Mouse (Mus musculus): ENCODE results near the gene Aldh9a1. TPM values are rescaled to one million over a fixed set of nuclear protein-coding genes. Genes with fewer than 3 reads are reported as not detected.

Aldh9a1 gene
- polyA plus RNA-seq, 1 experiment from 2014 or later, result 68.6 TPM

- no peak for DNase-seq (ENCODE audit: low spot score)
Measured at GRCm38 (mm10) chr1:167350597-167351415, 1.0 kb downstream of the Aldh9a1 start.

GRCm38 (mm10) chr1:167352403-167352802 lies 2.6 kb downstream of the Aldh9a1 start:
- DNase-seq (ENCODE audit: low spot score), result no peak

GRCm38 (mm10) chr1:167357387-167357786 lies 7.6 kb downstream of the Aldh9a1 start:
- no peak for DNase-seq (ENCODE audit: low spot score)

- no peak for DNase-seq (ENCODE audit: low spot score)
Measured at GRCm38 (mm10) chr1:167358731-167359130, 8.9 kb downstream of the Aldh9a1 start.

- no peak for DNase-seq (ENCODE audit: low spot score)
Measured at GRCm38 (mm10) chr1:167360268-167360667, 10.5 kb downstream of the Aldh9a1 start.

- DNase-seq (ENCODE audit: low spot score), result no peak
Measured at GRCm38 (mm10) chr1:167362819-167363218, 13.0 kb downstream of the Aldh9a1 start.

GRCm38 (mm10) chr1:167363322-167363721 lies 13.5 kb downstream of the Aldh9a1 start:
- no peak for DNase-seq (ENCODE audit: low spot score)

- no peak for DNase-seq (ENCODE audit: low spot score)
Measured at GRCm38 (mm10) chr1:167365808-167366207, 16.0 kb downstream of the Aldh9a1 start.

- DNase-seq (ENCODE audit: low spot score), result no peak
Measured at GRCm38 (mm10) chr1:167366621-167367020, 16.8 kb downstream of the Aldh9a1 start.

GRCm38 (mm10) chr1:167368018-167368417 lies 18.2 kb downstream of the Aldh9a1 start:
- DNase-seq (ENCODE audit: low spot score), result no peak

GRCm38 (mm10) chr1:167368513-167368912 lies 18.7 kb downstream of the Aldh9a1 start:
- DNase-seq (ENCODE audit: low spot score), result no peak

GRCm38 (mm10) chr1:167369905-167370304 lies 20.1 kb downstream of the Aldh9a1 start:
- peak; percentile 90 for DNase-seq (ENCODE audit: low spot score)

- no peak for DNase-seq (ENCODE audit: low spot score)
Measured at GRCm38 (mm10) chr1:167372739-167373138, 22.9 kb downstream of the Aldh9a1 start.

- peak; percentile 77 for DNase-seq (ENCODE audit: low spot score)
Measured at GRCm38 (mm10) chr1:167374003-167374784, 24.4 kb downstream of the Aldh9a1 start.

GRCm38 (mm10) chr1:167374942-167375341 lies 25.2 kb downstream of the Aldh9a1 start:
- DNase-seq (ENCODE audit: low spot score), result no peak

GRCm38 (mm10) chr1:167378019-167378418 lies 28.2 kb downstream of the Aldh9a1 start:
- DNase-seq (ENCODE audit: low spot score), result no peak

GRCm38 (mm10) chr1:167379751-167380150 lies 30.0 kb downstream of the Aldh9a1 start:
- no peak for DNase-seq (ENCODE audit: low spot score)

GRCm38 (mm10) chr1:167380223-167380622 lies 30.4 kb downstream of the Aldh9a1 start:
- DNase-seq (ENCODE audit: low spot score), result no peak

- no peak for DNase-seq (ENCODE audit: low spot score)
Measured at GRCm38 (mm10) chr1:167381050-167382015, 31.5 kb downstream of the Aldh9a1 start.

GRCm38 (mm10) chr1:167382316-167382715 lies 32.5 kb downstream of the Aldh9a1 start:
- DNase-seq (ENCODE audit: low spot score), result no peak

- no peak for DNase-seq (ENCODE audit: low spot score)
Measured at GRCm38 (mm10) chr1:167382763-167383162, 33.0 kb downstream of the Aldh9a1 start.
